ENCODE assay signal across 9 mouse cellular contexts in the genomic region with DNA sequence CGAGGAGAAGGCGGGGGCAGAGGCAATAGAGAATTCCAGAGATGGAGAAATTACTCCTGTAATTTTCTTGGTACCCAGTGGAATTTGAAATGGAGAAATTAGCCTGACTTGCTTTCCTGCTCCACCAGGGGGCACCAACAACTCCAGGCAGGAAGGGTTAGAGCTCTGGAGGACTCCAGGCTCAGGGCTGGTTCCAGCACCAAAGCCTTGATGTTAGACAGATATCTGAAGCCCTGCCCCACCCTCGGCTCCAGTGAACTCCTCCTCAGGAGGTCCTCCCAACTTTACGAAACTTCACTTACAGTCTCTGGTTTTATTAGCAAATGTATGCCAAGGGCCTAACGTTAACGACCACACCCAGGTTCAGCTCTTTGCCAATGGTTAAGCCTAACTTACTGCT. TPM values are rescaled to one million over a fixed set of nuclear protein-coding genes. Genes with fewer than 3 reads are reported as not detected.
DNase-seq lines count a peak whose midpoint lies in the region; ATAC-seq and TF ChIP-seq lines count a peak whose summit lies in the region.
"Had no signal": no experiment of that assay in that cellular context is flagged by ENCODE, and none has a peak within 500 bp of the region (broad histone marks: within the 10 kb centered on the region; RNA-seq: fewer than 3 reads in every experiment).

No protein-coding gene starts in this region.

- H3K27ac ChIP-seq in midbrain, embryonic 11.5 days (ENCODE audit: low read depth, low read length): no peak overlapping the region
- H3K27ac ChIP-seq in midbrain, embryonic 13.5 days: no peak overlapping the region
- no peak overlapping the region for H3K27ac ChIP-seq in limb, embryonic 11.5 days (replicated peaks; ENCODE audit: low read depth, low read length)

- H3K4me2 ChIP-seq in midbrain, embryonic 11.5 days: no peak overlapping the region
- no peak overlapping the region for H3K4me2 ChIP-seq in midbrain, embryonic 13.5 days (replicated peaks)
- H3K4me2 ChIP-seq in limb, embryonic 11.5 days (ENCODE audit: low read depth, severe bottlenecking): no peak overlapping the region

- no peak for TF ChIP-seq POLR2A in brain, embryonic 14.5 days (IDR thresholded peaks at IDR 0.05; ENCODE audit: borderline replicate concordance, extremely low read depth, insufficient read depth, insufficient read length, poor library complexity, severe bottlenecking)

- H3K27me3 ChIP-seq in midbrain, embryonic 11.5 days (ENCODE audit: control insufficient read depth, insufficient read depth, low read length): no peaks in the 10 kb centered on the region
- no peaks in the 10 kb centered on the region for H3K27me3 ChIP-seq in midbrain, embryonic 13.5 days
- H3K27me3 ChIP-seq in limb, embryonic 11.5 days (ENCODE audit: control insufficient read depth, insufficient read depth, low read length): no peaks in the 10 kb centered on the region

- no peaks in the 10 kb centered on the region for H3K36me3 ChIP-seq in midbrain, embryonic 11.5 days (ENCODE audit: control insufficient read depth, insufficient read depth, low read length)
- peaks cover 38% of the 10 kb centered on the region for H3K36me3 ChIP-seq in midbrain, embryonic 13.5 days
- H3K36me3 ChIP-seq in limb, embryonic 11.5 days (ENCODE audit: control insufficient read depth, insufficient read depth, low read length): no peaks in the 10 kb centered on the region; the same call in 1 of the 2 replicates

- no peak overlapping the region for H3K4me3 ChIP-seq in midbrain, embryonic 11.5 days (ENCODE audit: low read depth, low read length)
- no peak overlapping the region for H3K4me3 ChIP-seq in midbrain, embryonic 13.5 days (replicated peaks)
- H3K4me3 ChIP-seq in limb, embryonic 11.5 days (ENCODE audit: low read depth, low read length): no peak overlapping the region
- H3K4me3 ChIP-seq: erythroblast, embryonic 14.5 days had no signal

- TF ChIP-seq CTCF in brain, embryonic 14.5 days (IDR thresholded peaks at IDR 0.05; ENCODE audit: borderline replicate concordance, extremely low read depth, insufficient read depth, insufficient read length): peak; percentile 84

- peaks cover 11% of the 10 kb centered on the region for H3K4me1 ChIP-seq in midbrain, embryonic 11.5 days (ENCODE audit: control insufficient read depth, insufficient read depth, low read length)
- H3K4me1 ChIP-seq in midbrain, embryonic 13.5 days (replicated peaks): peaks cover 14% of the 10 kb centered on the region
- peaks cover 19% of the 10 kb centered on the region for H3K4me1 ChIP-seq in limb, embryonic 11.5 days (ENCODE audit: control insufficient read depth, insufficient read depth, low read length)

- H3K9me3 ChIP-seq in midbrain, embryonic 11.5 days (ENCODE audit: control insufficient read depth, low read length): no peaks in the 10 kb centered on the region
- no peaks in the 10 kb centered on the region for H3K9me3 ChIP-seq in midbrain, embryonic 13.5 days
- H3K9me3 ChIP-seq in limb, embryonic 11.5 days (ENCODE audit: control insufficient read depth, low read length): no peaks in the 10 kb centered on the region

- no peak overlapping the region for H3K9ac ChIP-seq in midbrain, embryonic 11.5 days (ENCODE audit: low read length)
- H3K9ac ChIP-seq in midbrain, embryonic 13.5 days (replicated peaks): no peak overlapping the region
- H3K9ac ChIP-seq in limb, embryonic 11.5 days (ENCODE audit: low read length): no peak overlapping the region

- peak; percentile 43; the same call in 1 of the 2 replicates for ATAC-seq in midbrain, embryonic 11.5 days (ENCODE audit: low FRiP score)
- no peak; the same call in 1 of the 2 replicates for ATAC-seq in midbrain, embryonic 13.5 days
- no peak for ATAC-seq in limb, embryonic 11.5 days (ENCODE audit: insufficient number of reproducible peaks, low FRiP score, low TSS enrichment, low read depth)

- WGBS in midbrain, embryonic 11.5 days: 57% methylated on average over 6 of the region's 6 CpGs
- 52% methylated on average over 6 of the region's 6 CpGs for WGBS in midbrain, embryonic 13.5 days
- 32% methylated on average over 6 of the region's 6 CpGs for WGBS in limb, embryonic 11.5 days

- DNase-seq in midbrain, embryonic 11.5 days (ENCODE audit: low spot score, missing footprints): peak; percentile 95
- DNase-seq in brain, embryonic 14.5 days (ENCODE audit: low read depth): peak; percentile 81
- peak; percentile 14 for DNase-seq in fibroblast of lung, adult 2 months (ENCODE audit: low read depth)
- DNase-seq in heart, postnatal 4 days: peak; percentile 80
- peak; percentile 87 for DNase-seq in limb, embryonic 11.5 days (ENCODE audit: low spot score)
- peak; percentile 30 for DNase-seq in retina, adult 2 months (ENCODE audit: low read depth, low spot score)
- DNase-seq in yolk sac, embryonic 10.5 days (ENCODE audit: low spot score): peak; percentile 59

RNA-seq across cellular contexts. Expression of a gene that starts 50.4 kb away (rescaled TPM):
- polyA plus RNA-seq in midbrain, embryonic 11.5 days (2014; fragmentation: Nextera tagmentation; extraction: Ambion mirVana): 14.6 and 16.8 TPM in 2 replicates
- 61.1 and 63.6 TPM in 2 replicates for polyA plus RNA-seq in midbrain, embryonic 13.5 days (2015; fragmentation: Nextera tagmentation; extraction: Ambion mirVana)
- polyA plus RNA-seq in brain, embryonic 14.5 days (2012; rRNA removed): 197 and 302 TPM in 2 replicates
- 10 to 100 TPM; 56.8 to 57.7 TPM for total RNA-seq in heart, postnatal 4 days (2021)
- polyA plus RNA-seq in limb, embryonic 11.5 days (2014; fragmentation: Nextera tagmentation; extraction: Ambion mirVana): 7.0 and 7.5 TPM in 2 replicates

Comparison
In these comparisons a context has a peak if more than half of its experiments do, and no peak if none do; other contexts are left out.
1. DNase-seq: peak in every context shown above with its lines; median percentile 95 in midbrain, embryonic 11.5 days; 87 in limb, embryonic 11.5 days; 81 in brain, embryonic 14.5 days; 80 in heart, postnatal 4 days; 59 in yolk sac, embryonic 10.5 days; 30 in retina, adult 2 months; 14 in fibroblast of lung, adult 2 months.